Mouse (Mus musculus): Measurements from ENCODE around the gene 0610010F05Rik. TPM values are rescaled to one million over a fixed set of nuclear protein-coding genes. Genes with fewer than 3 reads are reported as not detected.

The 0610010F05Rik gene
- polyA plus RNA-seq (2012; ENCODE audit: low replicate concordance), result 0.88 and 2.2 TPM in 2 replicates

GRCm38 (mm10) chr11:23632945-23633878 is at the start of gene 0610010F05Rik:
TSS of gene 0610010F05Rik (minus strand) at chr11:23633639.

DNA sequence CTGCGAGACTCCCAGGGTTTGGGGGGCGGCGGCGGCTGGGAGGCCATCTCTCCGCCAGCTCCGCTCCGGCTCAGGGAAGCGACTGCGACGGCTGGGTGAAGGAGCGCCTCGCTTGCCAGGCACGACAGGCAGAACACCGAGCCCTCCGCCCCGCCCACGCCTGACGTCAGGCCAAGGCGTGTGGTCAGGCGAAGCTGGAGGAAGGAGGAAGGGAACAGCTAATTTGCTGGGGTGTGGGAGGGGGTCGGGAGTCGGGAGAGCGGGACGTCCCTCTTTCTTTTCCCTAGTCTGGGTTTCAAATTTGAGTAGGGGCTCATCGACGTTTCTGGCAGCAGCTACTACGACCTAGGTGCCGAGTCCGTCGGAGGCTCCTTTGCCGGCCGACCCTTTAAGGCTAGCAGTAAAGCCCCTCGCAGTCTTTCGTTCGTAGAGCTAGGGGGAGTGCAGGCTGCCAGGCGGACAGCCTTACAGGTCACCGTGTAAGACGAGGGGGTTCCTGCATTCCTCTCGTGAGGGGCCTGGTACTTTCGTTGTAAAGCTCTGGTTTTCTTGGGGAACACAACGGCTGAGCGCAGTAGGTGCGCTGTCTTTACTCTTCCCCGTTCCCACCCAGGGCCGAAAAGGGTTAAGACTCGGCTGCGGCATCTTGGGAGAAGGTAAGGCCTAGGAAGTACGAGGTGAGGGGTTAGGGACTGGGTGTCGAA is 32.5 kb upstream of the 0610010F05Rik start, which contains the start of gene Pex13:
Gene Pex13 (minus strand): TSS at position 162 of the 704 bp plus-strand sequence.

DNA sequence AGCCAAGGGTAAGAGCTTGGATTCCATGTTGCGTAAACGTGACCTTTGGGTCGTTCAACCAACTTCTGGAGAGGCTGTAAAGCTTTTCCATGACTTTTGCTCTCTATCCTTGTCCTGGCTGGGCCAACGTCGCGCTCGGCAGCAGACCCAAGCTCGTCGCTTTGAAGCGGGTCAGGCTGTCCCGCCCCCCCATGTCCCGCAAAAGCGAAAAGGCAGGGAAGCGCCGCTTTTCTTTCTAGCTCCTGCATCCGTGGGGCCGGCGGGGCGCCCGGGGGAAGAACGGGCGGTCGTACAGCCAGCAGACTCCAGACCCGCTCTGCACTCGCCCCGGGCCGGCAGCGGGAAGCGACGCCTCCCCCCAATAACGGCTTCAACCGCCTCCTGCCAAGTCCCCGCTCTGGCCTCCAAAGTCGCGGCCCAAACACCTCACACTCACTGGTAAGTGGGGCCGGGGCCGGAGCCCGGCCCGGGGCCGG is 31.9 kb upstream of the 0610010F05Rik start, which contains the start of gene Pus10:
Gene Pus10 (plus strand): TSS at position 364 of the 476 bp plus-strand sequence.

DNA sequence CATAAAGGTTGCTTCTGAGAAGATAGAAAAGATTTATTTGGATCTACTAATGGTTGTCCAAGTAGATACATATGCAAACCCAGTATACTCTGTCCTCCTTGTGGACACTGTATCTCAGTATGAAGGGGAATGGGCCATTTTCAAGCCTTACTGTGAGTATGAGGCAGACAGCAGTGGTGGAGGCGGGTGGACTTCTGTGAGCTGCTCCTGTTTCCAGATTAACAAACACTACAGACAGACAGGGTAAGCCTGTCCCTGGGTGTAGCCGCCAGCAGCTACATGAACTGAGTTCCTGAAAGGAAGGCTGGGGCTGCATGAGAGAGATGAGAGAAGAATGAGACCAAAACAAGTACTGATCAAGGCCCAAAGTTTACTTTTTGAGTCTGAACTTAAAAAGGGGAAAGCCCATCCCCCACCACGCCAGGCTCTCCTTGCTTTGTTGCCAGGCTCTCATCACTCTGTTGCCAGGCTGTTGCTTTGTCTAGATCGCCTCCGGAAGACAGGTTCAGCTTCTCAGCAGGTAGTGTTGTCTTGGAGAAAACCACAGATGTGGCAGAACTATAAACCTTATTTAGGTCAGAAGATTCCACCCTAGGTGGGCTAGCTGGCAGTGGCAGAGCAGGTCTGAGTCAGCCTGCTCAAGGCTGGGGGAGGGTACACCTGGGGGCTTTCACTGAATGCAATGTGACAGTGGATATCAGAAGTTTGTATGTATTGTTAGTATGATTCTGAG is 112.8 kb downstream of the 0610010F05Rik start, which contains the start of gene 1700093K21Rik:
Gene 1700093K21Rik (minus strand): TSS at position 683 of the 733 bp plus-strand sequence.

Other genes starting within 250 kb of the 0610010F05Rik start
- gene Ahsa2, start 135.6 kb downstream of the 0610010F05Rik start, polyA plus RNA-seq (2012; ENCODE audit: low replicate concordance), result 9.1 and 21.1 TPM in 2 replicates
- gene 1700093K21Rik, start 112.5 kb downstream of the 0610010F05Rik start, polyA plus RNA-seq (2012; ENCODE audit: low replicate concordance), result not detected in 2 replicates
- gene Pus10, start 32.0 kb upstream of the 0610010F05Rik start, polyA plus RNA-seq (2012; ENCODE audit: low replicate concordance), result 1.5 and 2.7 TPM in 2 replicates
- gene Pex13, start 32.3 kb upstream of the 0610010F05Rik start, polyA plus RNA-seq (2012; ENCODE audit: low replicate concordance), result 10.2 and 13.1 TPM in 2 replicates
- 6.2 and 8.4 TPM in 2 replicates for gene Rel, start 137.3 kb upstream of the 0610010F05Rik start, polyA plus RNA-seq (2012; ENCODE audit: low replicate concordance)

Data from hematopoietic multipotent progenitor cell, adult 10-12 weeks (in vitro differentiated cells).